Mouse (Mus musculus) ES-E14 (cell line): ENCODE measurements around the gene Tbc1d2. TPM values are rescaled to one million over a fixed set of nuclear protein-coding genes. Genes with fewer than 3 reads are reported as not detected.
A peak's percentile ranks its signal among the peaks of the same experiment; 100 is the strongest.

Experiments
- DNase-seq: peaks from one replicate; pipeline ENCODE4 v3.0.0-alpha.2; 2013; ENCODE audit warnings: low read depth, low spot score
- H3K27ac ChIP-seq: 2 replicates; pipeline ENCODE4 v1.5.1; 2012; ENCODE audit warnings: low read depth, mild to moderate bottlenecking, low read length, moderate library complexity, mixed read lengths; ENCODE audit not compliant: poor library complexity, insufficient read depth, severe bottlenecking
- H3K36me3 ChIP-seq: 2 replicates; pipeline ENCODE4 v1.6.1; 2012; ENCODE audit warnings: mild to moderate bottlenecking, low read length, moderate library complexity, mixed read lengths; ENCODE audit not compliant: control insufficient read depth, poor library complexity, insufficient read depth, severe bottlenecking
- H3K4me1 ChIP-seq, 2 experiments: fragments of 150-350 bp in 1 of 2; sonication (generic) in 1 of 2; 2 replicates each; pipeline ENCODE4 v1.6.1; 2012; ENCODE audit warnings: low read length in 2 of 2, mild to moderate bottlenecking in 1 of 2, mixed read lengths in 1 of 2; ENCODE audit not compliant: control insufficient read depth in 2 of 2, insufficient read depth in 2 of 2, poor library complexity in 1 of 2
- H3K4me3 ChIP-seq, 2 experiments: fragments of 150-350 bp in 1 of 2; sonication (generic) in 1 of 2; 2 replicates each; pipeline ENCODE4 v1.5.1; 2012; ENCODE audit warnings: low read length in 2 of 2, low read depth in 1 of 2, mild to moderate bottlenecking in 1 of 2, mixed read lengths in 1 of 2; ENCODE audit not compliant: insufficient read depth in 1 of 2, poor library complexity in 1 of 2, severe bottlenecking in 1 of 2
- H3K9ac ChIP-seq: 2 replicates; pipeline ENCODE4 v1.6.1; 2012; ENCODE audit warnings: low read depth, mild to moderate bottlenecking, low read length, mixed read lengths; ENCODE audit not compliant: poor library complexity, insufficient read depth, severe bottlenecking
- H3K9me3 ChIP-seq: fragments of 150-350 bp; sonication (generic); 2 replicates; pipeline ENCODE4 v1.6.1; 2012; ENCODE audit warnings: low read depth, mild to moderate bottlenecking, low read length; ENCODE audit not compliant: control insufficient read depth, insufficient read depth
- CHD2 ChIP-seq: IDR thresholded peaks from 2 replicates; pipeline ENCODE4 v1.6.1; 2014; ENCODE audit warnings: mild to moderate bottlenecking, low read depth, low read length, inconsistent platforms
- HCFC1 ChIP-seq: IDR thresholded peaks from 2 replicates; pipeline ENCODE4 v1.6.1; 2012; ENCODE audit warnings: low read length, inconsistent platforms, borderline replicate concordance; ENCODE audit not compliant: insufficient read depth
- MAFK ChIP-seq: IDR thresholded peaks from 2 replicates; pipeline ENCODE4 v1.6.1; 2014; ENCODE audit warnings: mild to moderate bottlenecking, low read depth, low read length, inconsistent platforms; ENCODE audit not compliant: insufficient read depth
- ZC3H11A ChIP-seq: IDR thresholded peaks from 2 replicates; pipeline ENCODE4 v1.6.1; 2012; ENCODE audit warnings: low read depth, mild to moderate bottlenecking, inconsistent platforms, low read length, borderline replicate concordance
- ZNF384 ChIP-seq: IDR thresholded peaks from 2 replicates; pipeline ENCODE4 v1.6.1; 2012; ENCODE audit warnings: low read depth, low read length, inconsistent platforms
- in situ Hi-C, 2 experiments: fragments of 600-800 bp; cut with MboI; formaldehyde crosslinking; loops; one replicate each; pipeline ENCODE4 v1.15.1; 2025; ENCODE audit warnings: low sequenced_read_pairs in 2 of 2, inconsistent platforms in 1 of 2; ENCODE audit not compliant: unreplicated experiment in 2 of 2
- total RNA-seq: library from RNA; depleted of rRNA; stranded (reverse); fragments of 300-350 nt; gene quantifications from 2 replicates; pipeline ENCODE4 v1.2.3, GENCODE M21; 2012

Gene Tbc1d2
- total RNA-seq, 1 experiment = 6.6 TPM

GRCm38 (mm10) chr4:46632465-46632864 lies 17.5 kb downstream of the Tbc1d2 start:
- TF ChIP-seq ZNF384 = no peak
- TF ChIP-seq CHD2 = no peak
- TF ChIP-seq MAFK = no peak
- no peak for TF ChIP-seq ZC3H11A
- TF ChIP-seq HCFC1 = no peak
- no peak for DNase-seq
- in situ Hi-C loops = no loop called here

GRCm38 (mm10) chr4:46630390-46630789 lies 19.6 kb downstream of the Tbc1d2 start:
- no peak for DNase-seq
- H3K9me3 ChIP-seq = no peaks in the 10 kb centered on the region
- H3K27ac ChIP-seq = no peak overlapping the region
- in situ Hi-C loops = no loop called here
- H3K4me3 ChIP-seq = no peak overlapping the region
- no peaks in the 10 kb centered on the region for H3K36me3 ChIP-seq
- H3K4me1 ChIP-seq = peaks cover 14 to 46% of the 10 kb centered on the region in 2 experiments
- TF ChIP-seq MAFK (no peak), HCFC1 (no peak), CHD2 (no peak), ZNF384 (no peak), ZC3H11A (no peak)
- H3K9ac ChIP-seq = no peak overlapping the region

More at GRCm38 (mm10) chr4:46632465-46632864, 17.5 kb downstream of the Tbc1d2 start:
- H3K9me3 ChIP-seq = no peaks in the 10 kb centered on the region
- no peak overlapping the region for H3K27ac ChIP-seq
- H3K4me3 ChIP-seq = no peak overlapping the region
- no peak overlapping the region for H3K9ac ChIP-seq
- H3K36me3 ChIP-seq = no peaks in the 10 kb centered on the region
- peaks cover 14 to 53% of the 10 kb centered on the region in 2 experiments for H3K4me1 ChIP-seq

GRCm38 (mm10) chr4:46628873-46629272 lies 21.1 kb downstream of the Tbc1d2 start:
- Histone ChIP-seq H3K36me3 (peaks cover 2% of the 10 kb centered on the region; the same call in 1 of the 2 replicates), H3K9ac (0 out of 2 replicates have a peak overlapping the region, but pooled peaks have one; percentile 10), H3K4me3 (no peak overlapping the region), H3K9me3 (no peaks in the 10 kb centered on the region), H3K4me1 (peaks cover 14 to 37% of the 10 kb centered on the region in 2 experiments), H3K27ac (no peak overlapping the region)
- TF ChIP-seq MAFK (peak; percentile 71), HCFC1 (no peak)
- no peak for DNase-seq
- in situ Hi-C loops = no loop called here

DNA sequence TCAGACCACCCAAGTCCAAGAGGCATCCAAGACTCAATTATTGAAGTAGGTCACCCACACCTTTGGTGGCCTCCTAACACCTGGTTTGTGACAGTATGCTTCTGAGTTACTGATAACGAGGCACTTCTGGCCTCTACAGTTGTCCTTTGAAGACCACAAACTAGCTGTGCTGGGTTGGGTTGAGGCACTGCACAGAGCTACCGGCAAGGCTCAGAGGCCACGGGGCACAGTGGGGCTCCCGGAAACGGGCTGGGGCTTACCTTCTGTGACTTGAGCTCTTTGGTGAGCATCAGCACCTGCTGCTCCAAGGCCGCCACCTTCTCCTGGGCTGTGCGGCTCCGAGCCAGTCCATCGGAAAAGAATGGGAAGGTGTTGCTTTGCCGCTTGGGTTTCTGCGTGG lies 21.9 kb downstream of the Tbc1d2 start:
- Histone ChIP-seq H3K9me3 (no peaks in the 10 kb centered on the region), H3K36me3 (peaks cover 2% of the 10 kb centered on the region; the same call in 1 of the 2 replicates), H3K27ac (no peak overlapping the region), H3K4me1 (peaks cover 14 to 35% of the 10 kb centered on the region in 2 experiments), H3K4me3 (no peak overlapping the region), H3K9ac (no peak overlapping the region)
- in situ Hi-C loops = no loop called here
- TF ChIP-seq MAFK = no peak
- TF ChIP-seq CHD2 = no peak
- no peak for TF ChIP-seq ZC3H11A
- TF ChIP-seq ZNF384 = no peak
- TF ChIP-seq HCFC1 = no peak
- no peak for DNase-seq

- Histone ChIP-seq H3K9ac (no peak overlapping the region), H3K4me1 (peaks cover 15 to 23% of the 10 kb centered on the region in 2 experiments), H3K4me3 (no peak overlapping the region), H3K36me3 (peaks cover 2% of the 10 kb centered on the region; the same call in 1 of the 2 replicates), H3K9me3 (no peaks in the 10 kb centered on the region), H3K27ac (no peak overlapping the region)
- DNase-seq = no peak
- TF ChIP-seq CHD2 (no peak), MAFK (no peak), ZC3H11A (no peak), HCFC1 (no peak), ZNF384 (no peak)
- in situ Hi-C loops = no loop called here
Observed at GRCm38 (mm10) chr4:46625101-46625500, 24.9 kb downstream of the Tbc1d2 start.
